Mouse (Mus musculus) neural tube, embryonic 15.5 days (tissue): ENCODE data around the gene Prrg2. TPM values are rescaled to one million over a fixed set of nuclear protein-coding genes. Genes with fewer than 3 reads are reported as not detected.

Experiments
- ATAC-seq: fragments of 200-750 bp; cut with Nextera tagmentation; 2 replicates; pipeline ENCODE4 v1.8.0; 2017; ENCODE audit warnings: mild to moderate bottlenecking, moderate TSS enrichment, moderate library complexity; ENCODE audit not compliant: low FRiP score
- H3K27ac ChIP-seq: fragments of 300-500 bp; sonication (generic); replicated peaks from 2 replicates; pipeline ENCODE4 v1.5.1; 2015; ENCODE audit warnings: mild to moderate bottlenecking, inconsistent platforms
- H3K27me3 ChIP-seq: fragments of 300-500 bp; sonication (generic); replicated peaks from 2 replicates; pipeline ENCODE4 v1.6.1; 2015; ENCODE audit warnings: inconsistent platforms
- H3K36me3 ChIP-seq: fragments of 300-500 bp; sonication (generic); 2 replicates; pipeline ENCODE4 v1.6.1; 2015; ENCODE audit warnings: inconsistent platforms
- H3K4me1 ChIP-seq: fragments of 300-500 bp; sonication (generic); 2 replicates; pipeline ENCODE4 v1.6.1; 2015; ENCODE audit warnings: inconsistent platforms
- H3K4me2 ChIP-seq: fragments of 300-500 bp; sonication (generic); 2 replicates; pipeline ENCODE4 v1.6.1; 2015; ENCODE audit warnings: inconsistent platforms, mild to moderate bottlenecking, moderate library complexity
- H3K4me3 ChIP-seq: fragments of 300-500 bp; sonication (generic); replicated peaks from 2 replicates; pipeline ENCODE4 v1.5.1; 2015; ENCODE audit warnings: mild to moderate bottlenecking, inconsistent platforms
- H3K9ac ChIP-seq: fragments of 300-500 bp; sonication (generic); replicated peaks from 2 replicates; pipeline ENCODE4 v1.6.1; 2015; ENCODE audit warnings: mild to moderate bottlenecking, inconsistent platforms
- H3K9me3 ChIP-seq: fragments of 300-500 bp; sonication (generic); replicated peaks from 2 replicates; pipeline ENCODE4 v1.6.1; 2016; ENCODE audit warnings: inconsistent platforms
- WGBS: fragments of 180-500 bp; shearing (Covaris S2); methylation state at CpG from one replicate; pipeline ENCODE4 v1.1.7; 2015; ENCODE audit warnings: mixed read lengths; 5-methylcytosine and 5-hydroxymethylcytosine counted together
- polyA plus RNA-seq: library from polyadenylated mRNA; unstranded; fragments of >200 nt; fragmentation: Nextera tagmentation; extraction: Ambion mirVana; gene quantifications from 2 replicates; pipeline ENCODE4 v1.2.1, GENCODE M21; 2015

The Prrg2 gene
- polyA plus RNA-seq, 1 experiment from 2014 or later: 16.5 TPM

- WGBS: 83% methylated on average over 4 of the region's 4 CpGs
- no peaks in the 10 kb centered on the region for H3K36me3 ChIP-seq
- H3K9ac ChIP-seq: no peak overlapping the region
- peaks cover 10% of the 10 kb centered on the region for H3K4me1 ChIP-seq
- H3K4me2 ChIP-seq: no peak overlapping the region
- no peak for ATAC-seq
- no peak overlapping the region for H3K4me3 ChIP-seq
- H3K27ac ChIP-seq: no peak overlapping the region
- H3K9me3 ChIP-seq: no peaks in the 10 kb centered on the region
- no peaks in the 10 kb centered on the region for H3K27me3 ChIP-seq
Measured at GRCm38 (mm10) chr7:45086084-45086483, 23.6 kb upstream of the Prrg2 start.

GRCm38 (mm10) chr7:45083300-45083890 is 20.9 kb upstream of the Prrg2 start:
- no peaks in the 10 kb centered on the region for H3K9me3 ChIP-seq
- no peak overlapping the region for H3K9ac ChIP-seq
- no peak overlapping the region for H3K4me3 ChIP-seq
- peaks cover 14% of the 10 kb centered on the region for H3K4me1 ChIP-seq
- H3K27me3 ChIP-seq: no peaks in the 10 kb centered on the region
- no peak overlapping the region for H3K4me2 ChIP-seq
- no peak for ATAC-seq
- no peaks in the 10 kb centered on the region for H3K36me3 ChIP-seq
- no peak overlapping the region for H3K27ac ChIP-seq
- 87% methylated on average over 22 of the region's 22 CpGs for WGBS

- no peak overlapping the region for H3K4me3 ChIP-seq
- 58% methylated on average over 25 of the region's 25 CpGs for WGBS
- ATAC-seq: no peak
- H3K4me2 ChIP-seq: no peak overlapping the region
- peak overlapping the region; percentile 10; the same call in 1 of the 2 replicates for H3K9ac ChIP-seq
- H3K4me1 ChIP-seq: peaks cover 14% of the 10 kb centered on the region
- H3K27ac ChIP-seq: peak overlapping the region; percentile 70
- no peaks in the 10 kb centered on the region for H3K27me3 ChIP-seq
- no peaks in the 10 kb centered on the region for H3K9me3 ChIP-seq
- no peaks in the 10 kb centered on the region for H3K36me3 ChIP-seq
Measured at GRCm38 (mm10) chr7:45082401-45083299, 20.2 kb upstream of the Prrg2 start.

GRCm38 (mm10) chr7:45081016-45081415 is 18.5 kb upstream of the Prrg2 start:
- peaks cover 14% of the 10 kb centered on the region for H3K4me1 ChIP-seq
- 55% methylated on average over 5 of the region's 5 CpGs for WGBS
- no peaks in the 10 kb centered on the region for H3K9me3 ChIP-seq
- H3K27ac ChIP-seq: no peak overlapping the region
- H3K4me2 ChIP-seq: no peak overlapping the region
- no peaks in the 10 kb centered on the region for H3K27me3 ChIP-seq
- H3K9ac ChIP-seq: no peak overlapping the region
- H3K36me3 ChIP-seq: peaks cover 12% of the 10 kb centered on the region
- H3K4me3 ChIP-seq: no peak overlapping the region
- no peak for ATAC-seq

GRCm38 (mm10) chr7:45079856-45080255 is 17.4 kb upstream of the Prrg2 start:
- Histone ChIP-seq H3K4me2 (no peak overlapping the region; the same call in 1 of the 2 replicates), H3K36me3 (peaks cover 15% of the 10 kb centered on the region)
- 1% methylated on average over 10 of the region's 10 CpGs for WGBS

GRCm38 (mm10) chr7:45078513-45078912 is 16.0 kb upstream of the Prrg2 start:
- Histone ChIP-seq H3K4me1 (peaks cover 14% of the 10 kb centered on the region), H3K4me3 (no peak overlapping the region), H3K27me3 (no peaks in the 10 kb centered on the region), H3K4me2 (no peak overlapping the region), H3K9me3 (no peaks in the 10 kb centered on the region), H3K9ac (no peak overlapping the region), H3K27ac (no peak overlapping the region), H3K36me3 (peaks cover 23% of the 10 kb centered on the region)
- 43% methylated on average over 9 of the region's 9 CpGs for WGBS
- ATAC-seq: no peak

More at GRCm38 (mm10) chr7:45079856-45080255, 17.4 kb upstream of the Prrg2 start:
- Histone ChIP-seq H3K9me3 (no peaks in the 10 kb centered on the region), H3K9ac (no peak overlapping the region), H3K4me3 (no peak overlapping the region), H3K27me3 (no peaks in the 10 kb centered on the region), H3K27ac (no peak overlapping the region), H3K4me1 (peaks cover 14% of the 10 kb centered on the region)
- peak; percentile 74 for ATAC-seq

GRCm38 (mm10) chr7:45077829-45078228 is 15.4 kb upstream of the Prrg2 start:
- no peak for ATAC-seq
- Histone ChIP-seq H3K36me3 (peaks cover 23% of the 10 kb centered on the region), H3K4me2 (no peak overlapping the region), H3K4me3 (no peak overlapping the region), H3K27me3 (no peaks in the 10 kb centered on the region), H3K4me1 (peaks cover 12% of the 10 kb centered on the region), H3K27ac (no peak overlapping the region), H3K9me3 (no peaks in the 10 kb centered on the region), H3K9ac (no peak overlapping the region)
- WGBS: 98% methylated on average over 2 of the region's 2 CpGs

GRCm38 (mm10) chr7:45077322-45077721 is 14.8 kb upstream of the Prrg2 start:
- no peak overlapping the region for H3K4me3 ChIP-seq
- no peak for ATAC-seq
- H3K27me3 ChIP-seq: no peaks in the 10 kb centered on the region
- no peak overlapping the region for H3K9ac ChIP-seq
- H3K27ac ChIP-seq: no peak overlapping the region
- 84% methylated on average over 14 of the region's 14 CpGs for WGBS
- peaks cover 7% of the 10 kb centered on the region; the same call in 1 of the 2 replicates for H3K4me1 ChIP-seq
- H3K36me3 ChIP-seq: peaks cover 23% of the 10 kb centered on the region
- no peaks in the 10 kb centered on the region for H3K9me3 ChIP-seq
- H3K4me2 ChIP-seq: no peak overlapping the region

GRCm38 (mm10) chr7:45076501-45076900 is 14.0 kb upstream of the Prrg2 start:
- no peak overlapping the region for H3K4me3 ChIP-seq
- ATAC-seq: no peak
- no peak overlapping the region for H3K9ac ChIP-seq
- no peak overlapping the region for H3K4me2 ChIP-seq
- 89% methylated on average over 30 of the region's 30 CpGs for WGBS
- H3K4me1 ChIP-seq: peaks cover 6% of the 10 kb centered on the region; the same call in 1 of the 2 replicates
- H3K36me3 ChIP-seq: peaks cover 23% of the 10 kb centered on the region
- no peaks in the 10 kb centered on the region for H3K27me3 ChIP-seq
- H3K27ac ChIP-seq: no peak overlapping the region
- H3K9me3 ChIP-seq: no peaks in the 10 kb centered on the region

GRCm38 (mm10) chr7:45075405-45075804 is 12.9 kb upstream of the Prrg2 start:
- no peak overlapping the region for H3K4me3 ChIP-seq
- H3K27me3 ChIP-seq: no peaks in the 10 kb centered on the region
- no peak overlapping the region for H3K9ac ChIP-seq
- H3K36me3 ChIP-seq: peaks cover 23% of the 10 kb centered on the region
- H3K9me3 ChIP-seq: no peaks in the 10 kb centered on the region
- ATAC-seq: no peak
- 91% methylated on average over 4 of the region's 4 CpGs for WGBS
- H3K4me2 ChIP-seq: no peak overlapping the region
- peaks cover 6% of the 10 kb centered on the region; the same call in 1 of the 2 replicates for H3K4me1 ChIP-seq
- no peak overlapping the region for H3K27ac ChIP-seq

GRCm38 (mm10) chr7:45073949-45074348 is 11.5 kb upstream of the Prrg2 start:
- Histone ChIP-seq H3K4me3 (no peak overlapping the region), H3K4me1 (no peaks in the 10 kb centered on the region), H3K27ac (no peak overlapping the region), H3K4me2 (no peak overlapping the region), H3K36me3 (peaks cover 23% of the 10 kb centered on the region), H3K27me3 (no peaks in the 10 kb centered on the region), H3K9me3 (no peaks in the 10 kb centered on the region), H3K9ac (no peak overlapping the region)
- ATAC-seq: no peak
- WGBS: 93% methylated on average over 12 of the region's 12 CpGs
